Mouse (Mus musculus): ENCODE measurements around the gene Prl3d1. TPM values are rescaled to one million over a fixed set of nuclear protein-coding genes. Genes with fewer than 3 reads are reported as not detected.
"Not testable (repeated sequence)": the region's sequence is repeated elsewhere in the genome, so short reads cannot be mapped to it uniquely, and the experiment has no call there.

Prl3d1 gene
- total RNA-seq (2021), result not detected
- long read RNA-seq, experiment 1, result 0 reads
- long read RNA-seq, experiment 2, result 0 reads

- intact Hi-C loops (cut with DNase I); DNase-seq: not testable (repeated sequence)
These were observed at the start of gene Prl3d1 for GRCm38 (mm10) chr13:27093890-27094289. Prl3d1 (plus strand) TSS chr13:27094190.

GRCm38 (mm10) chr13:27057270-27057669, 36.7 kb upstream of the Prl3d1 start, which contains the start of gene Prl:
Prl (plus strand) TSS chr13:27057570.
- no peak for DNase-seq
- intact Hi-C loops (cut with DNase I), result no loop called here

- peak in 1 of 2 experiments; percentile 1 for DNase-seq
- intact Hi-C loops (cut with DNase I), result no loop called here
These were observed 34.8 kb upstream of the Prl3d1 start for GRCm38 (mm10) chr13:27059177-27059576.

- intact Hi-C loops (cut with DNase I), result not testable (repeated sequence)
These were observed 27.4 kb downstream of the Prl3d1 start, which contains the start of gene Prl3d2 for GRCm38 (mm10) chr13:27121398-27121797. Prl3d2 (plus strand) TSS chr13:27121698.

GRCm38 (mm10) chr13:27148264-27148663, 54.3 kb downstream of the Prl3d1 start:
- no peak for DNase-seq
- intact Hi-C loops (cut with DNase I), result no loop called here

More at GRCm38 (mm10) chr13:27121398-27121797, 27.4 kb downstream of the Prl3d1 start, which contains the start of gene Prl3d2:
- DNase-seq, result not testable (repeated sequence)

Other genes starting within 250 kb of the Prl3d1 start
- not detected for gene Prl, start 36.6 kb upstream of the Prl3d1 start, total RNA-seq (2021)
- not detected for gene Prl3d2, start 27.5 kb downstream of the Prl3d1 start, total RNA-seq (2021)
- gene Prl3d3, start 62.6 kb downstream of the Prl3d1 start, total RNA-seq (2021), result not detected
- gene Prl3c1, start 102.5 kb downstream of the Prl3d1 start, total RNA-seq (2021), result not detected
- gene Prl3b1, start 147.7 kb downstream of the Prl3d1 start, total RNA-seq (2021), result not detected
- not detected for gene Prl3a1, start 165.2 kb downstream of the Prl3d1 start, total RNA-seq (2021)
- gene Prl6a1, start 218.4 kb downstream of the Prl3d1 start, total RNA-seq (2021), result not detected

Measured in heart, postnatal 14 days (tissue).